Mouse (Mus musculus) megakaryocyte, embryonic 14.5 days (primary cell): Measurements from ENCODE around the gene Atg2b.

Experiments used
- FLI1 ChIP-seq: IDR thresholded peaks from 2 replicates; pipeline ENCODE4 v1.6.1; 2012; ENCODE audit warnings: low read length, inconsistent platforms, mixed read lengths
- GATA1 ChIP-seq: IDR thresholded peaks from 3 replicates; pipeline ENCODE4 v1.6.1; 2012; ENCODE audit warnings: mixed read lengths, low read length, inconsistent platforms, borderline replicate concordance

DNA sequence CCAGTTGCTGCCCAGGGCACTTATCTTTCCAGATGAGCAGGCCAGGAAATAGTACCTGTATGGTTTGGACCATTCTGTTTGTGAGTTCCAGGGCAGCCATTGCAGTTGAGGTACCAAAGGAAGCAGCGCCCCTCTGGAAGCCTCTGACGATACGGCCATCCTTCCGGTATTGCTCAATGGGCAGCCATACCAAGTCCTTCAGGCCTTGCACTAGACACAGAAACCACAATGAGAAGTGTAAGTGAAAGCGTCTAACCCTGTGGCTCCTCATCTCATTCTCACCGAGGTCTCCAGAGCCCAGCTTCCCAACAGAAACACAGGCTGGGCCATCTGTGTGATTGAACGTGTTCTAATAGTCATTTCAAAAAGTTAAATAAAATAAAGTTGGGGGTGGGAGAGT lies 63.0 kb downstream of the Atg2b start:
- TF ChIP-seq GATA1: no peak
- TF ChIP-seq FLI1: no peak
